Mouse (Mus musculus): ENCODE measurements around the gene Lin7a. TPM values are rescaled to one million over a fixed set of nuclear protein-coding genes. Genes with fewer than 3 reads are reported as not detected.
"Not testable (repeated sequence)": the region's sequence is repeated elsewhere in the genome, so short reads cannot be mapped to it uniquely, and the experiment has no call there.

Lin7a gene
- polyA plus RNA-seq, 1 experiment from 2014 or later = 1.9 TPM

GRCm38 (mm10) chr10:107238151-107238860 is 33.2 kb upstream of the Lin7a start:
- Histone ChIP-seq H3K9ac (no peak overlapping the region), H3K36me3 (no peaks in the 10 kb centered on the region), H3K27me3 (replicated peaks) (no peaks in the 10 kb centered on the region), H3K27ac (replicated peaks) (no peak overlapping the region), H3K4me1 (no peaks in the 10 kb centered on the region), H3K4me3 (no peak overlapping the region), H3K4me2 (no peak overlapping the region), H3K9me3 (no peaks in the 10 kb centered on the region)
- no peak for ATAC-seq (ENCODE audit: extremely low read depth, insufficient number of reproducible peaks, low FRiP score, low TSS enrichment)
- WGBS = 51% methylated on average over 2 of the region's 2 CpGs

- Histone ChIP-seq H3K4me2 (no peak overlapping the region), H3K36me3 (no peaks in the 10 kb centered on the region), H3K27me3 (replicated peaks) (no peaks in the 10 kb centered on the region), H3K4me1 (no peaks in the 10 kb centered on the region), H3K27ac (replicated peaks) (no peak overlapping the region), H3K4me3 (no peak overlapping the region), H3K9ac (no peak overlapping the region), H3K9me3 (no peaks in the 10 kb centered on the region)
- no peak for ATAC-seq (ENCODE audit: extremely low read depth, insufficient number of reproducible peaks, low FRiP score, low TSS enrichment)
- 69% methylated on average over 3 of the region's 3 CpGs for WGBS
These were observed 32.5 kb upstream of the Lin7a start for GRCm38 (mm10) chr10:107238861-107239435.

GRCm38 (mm10) chr10:107239651-107240330 is 31.7 kb upstream of the Lin7a start:
- H3K27me3 ChIP-seq (replicated peaks) = no peaks in the 10 kb centered on the region
- 66% methylated on average over 2 of the region's 2 CpGs for WGBS

GRCm38 (mm10) chr10:107240446-107240845 is 31.0 kb upstream of the Lin7a start:
- no peak for ATAC-seq (ENCODE audit: extremely low read depth, insufficient number of reproducible peaks, low FRiP score, low TSS enrichment)
- Histone ChIP-seq H3K4me2 (no peak overlapping the region), H3K4me1 (no peaks in the 10 kb centered on the region), H3K36me3 (no peaks in the 10 kb centered on the region), H3K9me3 (no peaks in the 10 kb centered on the region), H3K9ac (no peak overlapping the region), H3K27me3 (replicated peaks) (no peaks in the 10 kb centered on the region), H3K27ac (replicated peaks) (no peak overlapping the region), H3K4me3 (no peak overlapping the region)
- 84% methylated on average over 1 of the region's 1 CpGs for WGBS

More at GRCm38 (mm10) chr10:107239651-107240330, 31.7 kb upstream of the Lin7a start:
- Histone ChIP-seq H3K9ac (no peak overlapping the region), H3K9me3 (no peaks in the 10 kb centered on the region), H3K4me3 (no peak overlapping the region), H3K27ac (replicated peaks) (no peak overlapping the region), H3K4me2 (no peak overlapping the region), H3K4me1 (no peaks in the 10 kb centered on the region), H3K36me3 (no peaks in the 10 kb centered on the region)
- ATAC-seq (ENCODE audit: extremely low read depth, insufficient number of reproducible peaks, low FRiP score, low TSS enrichment) = no peak

- H3K4me1 ChIP-seq = no peaks in the 10 kb centered on the region
- H3K27ac ChIP-seq (replicated peaks) = no peak overlapping the region
- WGBS = 74% methylated on average over 3 of the region's 3 CpGs
- no peaks in the 10 kb centered on the region for H3K9me3 ChIP-seq
- no peaks in the 10 kb centered on the region for H3K27me3 ChIP-seq (replicated peaks)
- H3K36me3 ChIP-seq = no peaks in the 10 kb centered on the region
- H3K9ac ChIP-seq = no peak overlapping the region
- no peak for ATAC-seq (ENCODE audit: extremely low read depth, insufficient number of reproducible peaks, low FRiP score, low TSS enrichment)
- no peak overlapping the region for H3K4me3 ChIP-seq
- no peak overlapping the region for H3K4me2 ChIP-seq
These were observed 30.5 kb upstream of the Lin7a start for GRCm38 (mm10) chr10:107240986-107241385.

- Histone ChIP-seq H3K36me3 (no peaks in the 10 kb centered on the region), H3K4me3 (no peak overlapping the region), H3K27ac (replicated peaks) (no peak overlapping the region), H3K27me3 (replicated peaks) (no peaks in the 10 kb centered on the region), H3K9ac (no peak overlapping the region), H3K4me1 (no peaks in the 10 kb centered on the region), H3K9me3 (no peaks in the 10 kb centered on the region), H3K4me2 (no peak overlapping the region)
- no peak for ATAC-seq (ENCODE audit: extremely low read depth, insufficient number of reproducible peaks, low FRiP score, low TSS enrichment)
These were observed 30.1 kb upstream of the Lin7a start for GRCm38 (mm10) chr10:107241406-107241805.

- WGBS = 72% methylated on average over 1 of the region's 1 CpGs
These were observed 29.5 kb upstream of the Lin7a start for GRCm38 (mm10) chr10:107241999-107242398.

GRCm38 (mm10) chr10:107242696-107243400 is 28.6 kb upstream of the Lin7a start:
- no peaks in the 10 kb centered on the region for H3K36me3 ChIP-seq
- H3K9me3 ChIP-seq = no peaks in the 10 kb centered on the region
- no peak overlapping the region for H3K9ac ChIP-seq
- no peaks in the 10 kb centered on the region for H3K27me3 ChIP-seq (replicated peaks)
- no peak for ATAC-seq (ENCODE audit: extremely low read depth, insufficient number of reproducible peaks, low FRiP score, low TSS enrichment)
- WGBS = 53% methylated on average over 1 of the region's 1 CpGs
- no peak overlapping the region for H3K27ac ChIP-seq (replicated peaks)
- H3K4me2 ChIP-seq = no peak overlapping the region
- no peaks in the 10 kb centered on the region for H3K4me1 ChIP-seq
- H3K4me3 ChIP-seq = no peak overlapping the region

More at GRCm38 (mm10) chr10:107241999-107242398, 29.5 kb upstream of the Lin7a start:
- not testable (repeated sequence) for H3K9ac ChIP-seq; H3K4me3 ChIP-seq; H3K27ac ChIP-seq (replicated peaks); H3K27me3 ChIP-seq (replicated peaks); H3K36me3 ChIP-seq; ATAC-seq (ENCODE audit: extremely low read depth, insufficient number of reproducible peaks, low FRiP score, low TSS enrichment); H3K4me1 ChIP-seq; H3K4me2 ChIP-seq; H3K9me3 ChIP-seq

- Histone ChIP-seq H3K27ac (replicated peaks) (no peak overlapping the region), H3K4me2 (no peak overlapping the region), H3K9me3 (no peaks in the 10 kb centered on the region), H3K4me1 (no peaks in the 10 kb centered on the region), H3K36me3 (no peaks in the 10 kb centered on the region), H3K4me3 (no peak overlapping the region), H3K9ac (no peak overlapping the region), H3K27me3 (replicated peaks) (no peaks in the 10 kb centered on the region)
- WGBS = 67% methylated on average over 2 of the region's 2 CpGs
- ATAC-seq (ENCODE audit: extremely low read depth, insufficient number of reproducible peaks, low FRiP score, low TSS enrichment) = no peak
These were observed 27.3 kb upstream of the Lin7a start for GRCm38 (mm10) chr10:107244211-107244610.

- no peak overlapping the region for H3K4me2 ChIP-seq
- 78% methylated on average over 4 of the region's 4 CpGs for WGBS
- H3K9ac ChIP-seq = no peak overlapping the region
- no peaks in the 10 kb centered on the region for H3K36me3 ChIP-seq
- no peak overlapping the region for H3K4me3 ChIP-seq
- H3K4me1 ChIP-seq = no peaks in the 10 kb centered on the region
- no peaks in the 10 kb centered on the region for H3K9me3 ChIP-seq
- H3K27me3 ChIP-seq (replicated peaks) = no peaks in the 10 kb centered on the region
- H3K27ac ChIP-seq (replicated peaks) = no peak overlapping the region
- no peak for ATAC-seq (ENCODE audit: extremely low read depth, insufficient number of reproducible peaks, low FRiP score, low TSS enrichment)
These were observed 26.6 kb upstream of the Lin7a start for GRCm38 (mm10) chr10:107244691-107245530.

- 41% methylated on average over 2 of the region's 2 CpGs for WGBS
- no peak for ATAC-seq (ENCODE audit: extremely low read depth, insufficient number of reproducible peaks, low FRiP score, low TSS enrichment)
- no peak overlapping the region for H3K4me3 ChIP-seq
- H3K4me1 ChIP-seq = no peaks in the 10 kb centered on the region
- H3K27ac ChIP-seq (replicated peaks) = no peak overlapping the region
- no peak overlapping the region for H3K9ac ChIP-seq
- no peak overlapping the region for H3K4me2 ChIP-seq
- H3K9me3 ChIP-seq = no peaks in the 10 kb centered on the region
- H3K27me3 ChIP-seq (replicated peaks) = no peaks in the 10 kb centered on the region
- no peaks in the 10 kb centered on the region for H3K36me3 ChIP-seq
These were observed 26.0 kb upstream of the Lin7a start for GRCm38 (mm10) chr10:107245531-107245840.

Measured in heart, embryonic 13.5 days (tissue).